Mouse (Mus musculus) C2C12 (cell line): ENCODE measurements at regions not wholly inside any gene's neighbourhood (a gene's known extent, or its start where the extent isn't known, plus 50 kb on each side); places are given as distances from the start of the nearest gene placed in this dataset.

ENCODE experiments used
- H3K27me3 ChIP-seq: one replicate; pipeline ENCODE4 v1.6.1; 2011; ENCODE audit not compliant: control insufficient read depth, insufficient read depth, insufficient read length
- H3K36me3 ChIP-seq: one replicate; pipeline ENCODE4 v1.6.1; 2011; ENCODE audit not compliant: control insufficient read depth, insufficient read depth
- H3K4me3 ChIP-seq: one replicate; pipeline ENCODE4 v1.5.1; 2011; ENCODE audit warnings: mild to moderate bottlenecking, control low read depth; ENCODE audit not compliant: poor library complexity, insufficient read depth, severe bottlenecking
- H3K79me2 ChIP-seq: one replicate; pipeline ENCODE4 v1.6.1; 2011; ENCODE audit not compliant: control insufficient read depth, insufficient read depth
- H3K79me3 ChIP-seq: one replicate; pipeline ENCODE4 v1.6.1; 2011; ENCODE audit warnings: low read depth, control low read depth
- H3ac ChIP-seq: one replicate; pipeline ENCODE3; 2011; ENCODE audit warnings: low read depth; ENCODE audit not compliant: control insufficient read depth, insufficient read length
- CEBPB ChIP-seq: IDR thresholded peaks from one replicate; pipeline ENCODE4 v1.6.1; 2011; ENCODE audit warnings: low read depth, mild to moderate bottlenecking, control low read depth, moderate library complexity
- CTCF ChIP-seq: IDR thresholded peaks from one replicate; pipeline ENCODE4 v1.5.1; 2011; ENCODE audit not compliant: control insufficient read depth, insufficient read depth, insufficient read length
- FOSL1 ChIP-seq: IDR thresholded peaks from one replicate; pipeline ENCODE4 v1.8.0; 2011; ENCODE audit warnings: mild to moderate bottlenecking, low read length; ENCODE audit not compliant: poor library complexity, insufficient read depth, severe bottlenecking
- MAX ChIP-seq: IDR thresholded peaks from one replicate; pipeline ENCODE4 v1.6.1; 2011; ENCODE audit warnings: mild to moderate bottlenecking, control low read depth
- MYOD1 ChIP-seq: IDR thresholded peaks from one replicate; pipeline ENCODE4 v1.6.1; 2011; ENCODE audit warnings: low read depth; ENCODE audit not compliant: control insufficient read depth, insufficient read length
- MYOG ChIP-seq: IDR thresholded peaks from one replicate; pipeline ENCODE4 v1.6.1; 2011; ENCODE audit not compliant: control insufficient read depth, insufficient read length; ENCODE audit errors: extremely low read depth
- USF1 ChIP-seq: IDR thresholded peaks from one replicate; pipeline ENCODE4 v1.6.1; 2011; ENCODE audit warnings: low read depth, mild to moderate bottlenecking, control low read depth, moderate library complexity

- TF ChIP-seq FOSL1: no peak
- no peak for TF ChIP-seq CEBPB
- no peak for TF ChIP-seq MYOG
- no peak for TF ChIP-seq USF1
- TF ChIP-seq CTCF: no peak
- TF ChIP-seq MAX: no peak
- no peak for TF ChIP-seq MYOD1
- Histone ChIP-seq H3ac (no peak overlapping the region), H3K4me3 (no peak overlapping the region), H3K79me2 (no peaks in the 10 kb centered on the region), H3K36me3 (no peaks in the 10 kb centered on the region), H3K27me3 (no peaks in the 10 kb centered on the region), H3K79me3 (no peaks in the 10 kb centered on the region)
Observed at GRCm38 (mm10) chr8:18106827-18107226, 871.2 kb downstream of the Defb40 start.

- H3K36me3 ChIP-seq: no peaks in the 10 kb centered on the region
- no peak overlapping the region for H3K4me3 ChIP-seq
- no peak overlapping the region for H3ac ChIP-seq
- TF ChIP-seq MYOD1: no peak
- TF ChIP-seq FOSL1: no peak
- no peak for TF ChIP-seq CEBPB
- TF ChIP-seq MYOG: no peak
- TF ChIP-seq MAX: no peak
- no peak for TF ChIP-seq CTCF
- TF ChIP-seq USF1: no peak
- no peaks in the 10 kb centered on the region for H3K27me3 ChIP-seq
- H3K79me2 ChIP-seq: no peaks in the 10 kb centered on the region
- no peaks in the 10 kb centered on the region for H3K79me3 ChIP-seq
Observed at GRCm38 (mm10) chr8:18065456-18065855, 912.6 kb downstream of the Defb40 start.

GRCm38 (mm10) chr8:18059526-18059925, 918.5 kb downstream of the Defb40 start:
- Histone ChIP-seq H3K27me3 (no peaks in the 10 kb centered on the region), H3K36me3 (no peaks in the 10 kb centered on the region), H3K4me3 (no peak overlapping the region), H3K79me2 (no peaks in the 10 kb centered on the region), H3ac (no peak overlapping the region), H3K79me3 (no peaks in the 10 kb centered on the region)
- TF ChIP-seq CEBPB (no peak), FOSL1 (no peak), MYOG (no peak), MYOD1 (no peak), CTCF (no peak), MAX (no peak), USF1 (no peak)

GRCm38 (mm10) chr8:18021196-18021595, 956.9 kb downstream of the Defb40 start:
- Histone ChIP-seq H3K36me3 (no peaks in the 10 kb centered on the region), H3K79me2 (no peaks in the 10 kb centered on the region), H3ac (no peak overlapping the region), H3K79me3 (no peaks in the 10 kb centered on the region), H3K27me3 (no peaks in the 10 kb centered on the region), H3K4me3 (no peak overlapping the region)
- no peak for TF ChIP-seq FOSL1
- no peak for TF ChIP-seq CEBPB
- TF ChIP-seq MYOG: no peak
- no peak for TF ChIP-seq MAX
- TF ChIP-seq MYOD1: no peak
- TF ChIP-seq CTCF: no peak
- TF ChIP-seq USF1: no peak

- no peaks in the 10 kb centered on the region for H3K79me2 ChIP-seq
- no peak overlapping the region for H3K4me3 ChIP-seq
- TF ChIP-seq USF1: no peak
- no peak for TF ChIP-seq MAX
- no peak for TF ChIP-seq MYOD1
- no peak for TF ChIP-seq MYOG
- no peak for TF ChIP-seq FOSL1
- no peak for TF ChIP-seq CEBPB
- no peak for TF ChIP-seq CTCF
- H3K79me3 ChIP-seq: no peaks in the 10 kb centered on the region
- H3ac ChIP-seq: no peak overlapping the region
- H3K27me3 ChIP-seq: no peaks in the 10 kb centered on the region
- no peaks in the 10 kb centered on the region for H3K36me3 ChIP-seq
Observed at GRCm38 (mm10) chr8:18007567-18007966, 970.5 kb downstream of the Defb40 start.

- no peak overlapping the region for H3K4me3 ChIP-seq
- H3K79me3 ChIP-seq: no peaks in the 10 kb centered on the region
- TF ChIP-seq USF1: no peak
- TF ChIP-seq MYOG: no peak
- TF ChIP-seq CEBPB: no peak
- TF ChIP-seq MAX: no peak
- TF ChIP-seq FOSL1: no peak
- TF ChIP-seq CTCF: no peak
- no peak for TF ChIP-seq MYOD1
- H3K36me3 ChIP-seq: no peaks in the 10 kb centered on the region
- H3K27me3 ChIP-seq: no peaks in the 10 kb centered on the region
- H3K79me2 ChIP-seq: no peaks in the 10 kb centered on the region
- H3ac ChIP-seq: no peak overlapping the region
Observed at GRCm38 (mm10) chr8:18005660-18006059, 972.4 kb downstream of the Defb40 start.
